Mouse (Mus musculus): ENCODE results near the gene Bcl11a.

DNA sequence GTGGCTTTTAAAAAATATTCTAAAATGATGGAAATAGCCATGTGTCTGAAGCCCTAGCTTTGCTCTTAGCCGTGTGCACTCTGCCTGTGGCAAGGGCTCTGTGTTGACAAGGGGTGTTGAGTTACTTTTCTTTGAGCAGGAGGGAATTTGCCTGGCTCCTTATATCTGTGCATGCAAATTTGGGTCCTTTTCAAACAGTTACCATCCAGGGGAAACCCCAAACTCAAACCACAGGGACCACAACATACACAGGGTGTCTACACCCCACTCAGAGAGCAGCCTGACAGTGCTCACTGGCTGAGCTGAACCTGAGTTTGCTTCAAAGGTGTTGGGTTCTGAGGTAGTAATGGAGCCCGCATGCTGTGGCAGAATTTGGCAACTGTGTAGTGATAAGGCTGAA, 54.0 kb downstream of the Bcl11a start:
- TF ChIP-seq CTCF (IDR thresholded peaks at IDR 0.05) (no peak), EP300 (IDR thresholded peaks at IDR 0.05) (no peak)
